Mouse (Mus musculus) liver, adult 2 months (tissue): Measurements from ENCODE around the gene Lin7c. TPM values are rescaled to one million over a fixed set of nuclear protein-coding genes. Genes with fewer than 3 reads are reported as not detected.

Source experiments
- DNase-seq: peaks from one replicate; pipeline ENCODE4 v3.0.0-alpha.2; 2011; ENCODE audit warnings: low read depth, low spot score; ENCODE audit errors: extremely low read depth
- H3K27ac ChIP-seq: fragments of 200-500 bp; replicated peaks from 2 replicates; pipeline ENCODE4 v1.5.1; 2012; ENCODE audit warnings: low read depth, mild to moderate bottlenecking, control low read depth, inconsistent platforms, low read length; ENCODE audit not compliant: insufficient read depth
- H3K27me3 ChIP-seq: fragments of 200-500 bp; 2 replicates; pipeline ENCODE4 v1.6.1; 2012; ENCODE audit warnings: mild to moderate bottlenecking, moderate library complexity, low read length, inconsistent platforms; ENCODE audit not compliant: control insufficient read depth, insufficient read depth
- H3K36me3 ChIP-seq: fragments of 200-500 bp; 2 replicates; pipeline ENCODE4 v1.6.1; 2012; ENCODE audit warnings: low read length, inconsistent platforms; ENCODE audit not compliant: control insufficient read depth, insufficient read depth
- H3K4me1 ChIP-seq: fragments of 200-500 bp; 2 replicates; pipeline ENCODE4 v1.6.1; 2011; ENCODE audit warnings: low read length; ENCODE audit not compliant: control insufficient read depth, insufficient read depth
- H3K4me3 ChIP-seq: fragments of 200-500 bp; 2 replicates; pipeline ENCODE4 v1.5.1; 2011; ENCODE audit warnings: low read depth, mild to moderate bottlenecking, control low read depth, low read length, moderate library complexity; ENCODE audit not compliant: insufficient read depth
- H3K79me2 ChIP-seq: fragments of 200-500 bp; 2 replicates; pipeline ENCODE4 v1.6.1; 2012; ENCODE audit warnings: inconsistent platforms, mild to moderate bottlenecking, low read length, moderate library complexity; ENCODE audit not compliant: control insufficient read depth, insufficient read depth
- H3K9ac ChIP-seq: fragments of 200-500 bp; 2 replicates; pipeline ENCODE4 v1.6.1; 2012; ENCODE audit warnings: low read depth, mild to moderate bottlenecking, control low read depth, inconsistent platforms, low read length
- CTCF ChIP-seq: fragments of 200-500 bp; IDR thresholded peaks from 2 replicates; pipeline ENCODE4 v1.5.1; 2011; ENCODE audit warnings: low read depth, low read length, control low read depth
- POLR2A ChIP-seq: fragments of 200-500 bp; IDR thresholded peaks from 2 replicates; pipeline ENCODE4 v1.6.1; 2011; ENCODE audit warnings: low read length, control low read depth; ENCODE audit not compliant: insufficient read depth; ENCODE audit errors: extremely low read depth
- WGBS: fragments of 180-500 bp; shearing (Covaris S2); methylation state at CpG from one replicate; pipeline ENCODE4 v1.1.7; 2018; 5-methylcytosine and 5-hydroxymethylcytosine counted together
- polyA plus RNA-seq: library from polyadenylated mRNA; depleted of rRNA; stranded (reverse); fragments of >200 nt; gene quantifications from 2 replicates; pipeline ENCODE4 v1.2.3, GENCODE M21; 2012
- total RNA-seq: library from RNA; depleted of rRNA; stranded (reverse); fragments of >200 nt; gene quantifications from 2 replicates; pipeline ENCODE4 v1.2.3, GENCODE M21; 2014

The Lin7c gene
- total and polyA plus RNA-seq, 2 experiments, result 5.4 to 35.8 TPM

- H3K27me3 ChIP-seq, result no peaks in the 10 kb centered on the region
- H3K79me2 ChIP-seq, result peaks cover 35% of the 10 kb centered on the region
- peaks cover 36% of the 10 kb centered on the region for H3K4me1 ChIP-seq
- H3K9ac ChIP-seq, result no peak overlapping the region
- WGBS, result 28% methylated on average over 3 of the region's 3 CpGs
- no peak overlapping the region for H3K27ac ChIP-seq
- TF ChIP-seq CTCF, result no peak
- TF ChIP-seq POLR2A, result no peak
- DNase-seq, result peak; percentile 78
- no peak overlapping the region for H3K4me3 ChIP-seq
- no peaks in the 10 kb centered on the region; the same call in 1 of the 2 replicates for H3K36me3 ChIP-seq
Measured at GRCm38 (mm10) chr2:109923031-109923430, 32.4 kb downstream of the Lin7c start.

GRCm38 (mm10) chr2:109923945-109924344 is 33.3 kb downstream of the Lin7c start:
- Histone ChIP-seq H3K27ac (no peak overlapping the region), H3K4me3 (no peak overlapping the region), H3K79me2 (peaks cover 28% of the 10 kb centered on the region), H3K36me3 (no peaks in the 10 kb centered on the region; the same call in 1 of the 2 replicates), H3K27me3 (no peaks in the 10 kb centered on the region), H3K9ac (no peak overlapping the region), H3K4me1 (peaks cover 38% of the 10 kb centered on the region)
- WGBS, result 98% methylated on average over 3 of the region's 3 CpGs
- TF ChIP-seq POLR2A (no peak), CTCF (no peak)
- no peak for DNase-seq

- TF ChIP-seq CTCF (no peak), POLR2A (no peak)
Measured at GRCm38 (mm10) chr2:109926984-109927383, 36.3 kb downstream of the Lin7c start.

GRCm38 (mm10) chr2:109927446-109927845 is 36.8 kb downstream of the Lin7c start:
- Histone ChIP-seq H3K9ac (no peak overlapping the region), H3K27ac (peak overlapping the region; percentile 71), H3K79me2 (peaks cover 30% of the 10 kb centered on the region), H3K27me3 (no peaks in the 10 kb centered on the region), H3K36me3 (no peaks in the 10 kb centered on the region; the same call in 1 of the 2 replicates), H3K4me1 (peaks cover 34% of the 10 kb centered on the region), H3K4me3 (no peak overlapping the region)
- WGBS, result 41% methylated on average over 7 of the region's 7 CpGs
- DNase-seq, result peak; percentile 53
- TF ChIP-seq POLR2A (no peak), CTCF (no peak)

More at GRCm38 (mm10) chr2:109926984-109927383, 36.3 kb downstream of the Lin7c start:
- DNase-seq, result peak; percentile 91
- peaks cover 26% of the 10 kb centered on the region for H3K79me2 ChIP-seq
- H3K4me1 ChIP-seq, result peaks cover 33% of the 10 kb centered on the region
- H3K4me3 ChIP-seq, result no peak overlapping the region
- H3K9ac ChIP-seq, result peak overlapping the region; percentile 63
- WGBS, result 57% methylated on average over 4 of the region's 4 CpGs
- H3K27ac ChIP-seq, result peak overlapping the region; percentile 98
- no peaks in the 10 kb centered on the region; the same call in 1 of the 2 replicates for H3K36me3 ChIP-seq
- H3K27me3 ChIP-seq, result no peaks in the 10 kb centered on the region

- Histone ChIP-seq H3K9ac (no peak overlapping the region), H3K79me2 (peaks cover 32% of the 10 kb centered on the region), H3K27me3 (no peaks in the 10 kb centered on the region), H3K4me1 (peaks cover 35% of the 10 kb centered on the region), H3K27ac (peak overlapping the region; percentile 71; the same call in 1 of the 2 replicates), H3K36me3 (no peaks in the 10 kb centered on the region; the same call in 1 of the 2 replicates), H3K4me3 (no peak overlapping the region)
- DNase-seq, result peak; percentile 59
- TF ChIP-seq CTCF (no peak), POLR2A (no peak)
Measured at GRCm38 (mm10) chr2:109927876-109928275, 37.2 kb downstream of the Lin7c start.

- H3K27ac ChIP-seq, result no peak overlapping the region
- H3K27me3 ChIP-seq, result no peaks in the 10 kb centered on the region
- WGBS, result 71% methylated on average over 4 of the region's 4 CpGs
- no peak overlapping the region for H3K4me3 ChIP-seq
- no peak overlapping the region for H3K9ac ChIP-seq
- no peaks in the 10 kb centered on the region; the same call in 1 of the 2 replicates for H3K36me3 ChIP-seq
- TF ChIP-seq CTCF (no peak), POLR2A (no peak)
- H3K4me1 ChIP-seq, result peaks cover 44% of the 10 kb centered on the region
- no peak for DNase-seq
- peaks cover 40% of the 10 kb centered on the region for H3K79me2 ChIP-seq
Measured at GRCm38 (mm10) chr2:109928791-109929190, 38.1 kb downstream of the Lin7c start.
